Mouse (Mus musculus) erythroblast, embryonic 14.5 days (primary cell): ENCODE results near the gene Rasal3. TPM values are rescaled to one million over a fixed set of nuclear protein-coding genes. Genes with fewer than 3 reads are reported as not detected.
A peak's percentile ranks its signal among the peaks of the same experiment; 100 is the strongest.

Experiments
- H3K27me3 ChIP-seq: 2 replicates; pipeline ENCODE4 v1.6.1; 2012; ENCODE audit warnings: inconsistent platforms; ENCODE audit not compliant: control insufficient read depth
- H3K36me3 ChIP-seq: 2 replicates; pipeline ENCODE4 v1.6.1; 2012; ENCODE audit warnings: mild to moderate bottlenecking, inconsistent platforms; ENCODE audit not compliant: control insufficient read depth
- H3K4me1 ChIP-seq: 2 replicates; pipeline ENCODE4 v1.6.1; 2012; ENCODE audit warnings: inconsistent platforms; ENCODE audit not compliant: control insufficient read depth
- H3K4me3 ChIP-seq: replicated peaks from 2 replicates; pipeline ENCODE3; 2012; ENCODE audit warnings: moderate library complexity, mild to moderate bottlenecking, inconsistent platforms
- H3K9me3 ChIP-seq: 2 replicates; pipeline ENCODE4 v1.6.1; 2012; ENCODE audit warnings: low read length, inconsistent platforms, mixed read lengths; ENCODE audit not compliant: control insufficient read depth
- GATA1 ChIP-seq: IDR thresholded peaks from 2 replicates; pipeline ENCODE4 v1.6.1; 2012; ENCODE audit warnings: low read length, inconsistent platforms, mixed read lengths
- TAL1 ChIP-seq: IDR thresholded peaks from 3 replicates; pipeline ENCODE4 v1.6.1; 2012; ENCODE audit warnings: low read length, inconsistent platforms, mixed read lengths
- polyA plus RNA-seq: library from polyadenylated mRNA; stranded (reverse); fragments of >175 nt; gene quantifications from 2 replicates; pipeline ENCODE4 v1.2.3, GENCODE M21; 2012

Rasal3 gene
- polyA plus RNA-seq, 1 experiment, result 0.17 TPM

GRCm38 (mm10) chr17:32434324-32434723 is 30.9 kb upstream of the Rasal3 start:
- Histone ChIP-seq H3K4me1 (no peaks in the 10 kb centered on the region), H3K9me3 (no peaks in the 10 kb centered on the region), H3K36me3 (no peaks in the 10 kb centered on the region), H3K4me3 (no peak overlapping the region), H3K27me3 (no peaks in the 10 kb centered on the region)
- 0 out of 3 replicates have a peak, but pooled peaks have one; percentile 16 for TF ChIP-seq TAL1
- TF ChIP-seq GATA1, result no peak

GRCm38 (mm10) chr17:32431972-32432371 is 28.6 kb upstream of the Rasal3 start:
- no peaks in the 10 kb centered on the region for H3K4me1 ChIP-seq
- H3K4me3 ChIP-seq, result no peak overlapping the region
- no peaks in the 10 kb centered on the region for H3K36me3 ChIP-seq
- TF ChIP-seq GATA1 (no peak), TAL1 (no peak)
- no peaks in the 10 kb centered on the region for H3K9me3 ChIP-seq
- H3K27me3 ChIP-seq, result no peaks in the 10 kb centered on the region

- TF ChIP-seq TAL1 (no peak), GATA1 (no peak)
- Histone ChIP-seq H3K4me3 (no peak overlapping the region), H3K27me3 (no peaks in the 10 kb centered on the region), H3K36me3 (no peaks in the 10 kb centered on the region), H3K9me3 (no peaks in the 10 kb centered on the region), H3K4me1 (no peaks in the 10 kb centered on the region)
These were observed 23.2 kb upstream of the Rasal3 start for GRCm38 (mm10) chr17:32426610-32427009.

- H3K4me1 ChIP-seq, result no peaks in the 10 kb centered on the region
- no peaks in the 10 kb centered on the region for H3K36me3 ChIP-seq
- no peaks in the 10 kb centered on the region for H3K27me3 ChIP-seq
- no peak within 1 kb of the TSS for H3K4me3 ChIP-seq
- no peaks in the 10 kb centered on the region for H3K9me3 ChIP-seq
- TF ChIP-seq GATA1 (no peak), TAL1 (no peak)
These were observed 20.7 kb upstream of the Rasal3 start, which contains the start of gene Pglyrp2 for GRCm38 (mm10) chr17:32424034-32424433. Gene Pglyrp2 (minus strand): TSS chr17:32424167.

GRCm38 (mm10) chr17:32420781-32421180 is 17.4 kb upstream of the Rasal3 start:
- Histone ChIP-seq H3K27me3 (no peaks in the 10 kb centered on the region), H3K9me3 (no peaks in the 10 kb centered on the region), H3K4me1 (no peaks in the 10 kb centered on the region), H3K36me3 (no peaks in the 10 kb centered on the region), H3K4me3 (no peak overlapping the region)
- TF ChIP-seq TAL1 (no peak), GATA1 (no peak)

GRCm38 (mm10) chr17:32419989-32420388 is 16.6 kb upstream of the Rasal3 start:
- no peak overlapping the region for H3K4me3 ChIP-seq
- TF ChIP-seq GATA1 (no peak), TAL1 (no peak)
- no peaks in the 10 kb centered on the region for H3K4me1 ChIP-seq

GRCm38 (mm10) chr17:32416771-32417170 is 13.4 kb upstream of the Rasal3 start:
- Histone ChIP-seq H3K27me3 (no peaks in the 10 kb centered on the region), H3K9me3 (no peaks in the 10 kb centered on the region), H3K36me3 (no peaks in the 10 kb centered on the region), H3K4me3 (no peak overlapping the region), H3K4me1 (no peaks in the 10 kb centered on the region)
- TF ChIP-seq TAL1, result no peak
- no peak for TF ChIP-seq GATA1

More at GRCm38 (mm10) chr17:32419989-32420388, 16.6 kb upstream of the Rasal3 start:
- Histone ChIP-seq H3K9me3 (no peaks in the 10 kb centered on the region), H3K36me3 (no peaks in the 10 kb centered on the region), H3K27me3 (no peaks in the 10 kb centered on the region)

- Histone ChIP-seq H3K27me3 (no peaks in the 10 kb centered on the region), H3K36me3 (no peaks in the 10 kb centered on the region), H3K4me3 (no peak overlapping the region), H3K4me1 (no peaks in the 10 kb centered on the region), H3K9me3 (no peaks in the 10 kb centered on the region)
- TF ChIP-seq TAL1 (no peak), GATA1 (no peak)
These were observed 12.1 kb upstream of the Rasal3 start for GRCm38 (mm10) chr17:32415417-32416020.

GRCm38 (mm10) chr17:32411898-32412297 is 8.5 kb upstream of the Rasal3 start:
- TF ChIP-seq GATA1 (no peak), TAL1 (no peak)
- no peaks in the 10 kb centered on the region for H3K36me3 ChIP-seq
- no peaks in the 10 kb centered on the region for H3K9me3 ChIP-seq
- H3K4me1 ChIP-seq, result no peaks in the 10 kb centered on the region
- H3K4me3 ChIP-seq, result no peak overlapping the region
- no peaks in the 10 kb centered on the region for H3K27me3 ChIP-seq

GRCm38 (mm10) chr17:32402779-32403157 is 615 bp downstream of the Rasal3 start:
- H3K9me3 ChIP-seq, result no peaks in the 10 kb centered on the region
- no peaks in the 10 kb centered on the region for H3K36me3 ChIP-seq
- no peak for TF ChIP-seq GATA1
- no peak for TF ChIP-seq TAL1
- no peaks in the 10 kb centered on the region for H3K27me3 ChIP-seq
- peaks cover 19% of the 10 kb centered on the region for H3K4me1 ChIP-seq
- peak overlapping the region; percentile 54 for H3K4me3 ChIP-seq
